Mouse (Mus musculus): ENCODE measurements at regions not wholly inside any gene's neighbourhood (a gene's known extent, or its start where the extent isn't known, plus 50 kb on each side); places are given as distances from the start of the nearest gene placed in this dataset.
A peak's percentile ranks its signal among the peaks of the same experiment; 100 is the strongest.

GRCm38 (mm10) chr14:48942882-48943281, 123.0 kb upstream of the Ap5m1 start:
- DNase-seq = no peak

DNA sequence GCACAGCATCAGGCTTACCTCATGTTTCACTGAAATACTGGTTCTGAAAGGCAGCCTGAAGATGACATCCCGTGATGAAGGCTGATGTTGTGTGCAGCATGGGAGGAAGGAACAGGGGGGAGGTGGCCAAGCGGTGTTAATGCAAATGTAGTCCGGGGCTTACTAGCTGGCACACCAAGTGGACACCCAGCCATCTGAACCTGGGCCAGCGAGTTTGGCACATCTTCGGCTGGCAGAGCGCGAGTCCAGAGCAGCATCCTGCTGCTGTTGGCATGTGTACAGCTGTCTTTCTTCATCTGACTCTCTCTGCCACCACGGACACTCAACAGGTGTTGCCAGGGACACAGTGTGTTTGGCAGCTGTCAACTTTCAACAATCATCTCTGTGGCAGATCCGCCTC, 135.0 kb upstream of the Ap5m1 start:
- no peak for DNase-seq

GRCm38 (mm10) chr14:48925870-48926269, 140.0 kb upstream of the Ap5m1 start:
- no peak for DNase-seq

- no peak for DNase-seq
Measured at GRCm38 (mm10) chr14:48909420-48909819, 156.5 kb upstream of the Ap5m1 start.

DNA sequence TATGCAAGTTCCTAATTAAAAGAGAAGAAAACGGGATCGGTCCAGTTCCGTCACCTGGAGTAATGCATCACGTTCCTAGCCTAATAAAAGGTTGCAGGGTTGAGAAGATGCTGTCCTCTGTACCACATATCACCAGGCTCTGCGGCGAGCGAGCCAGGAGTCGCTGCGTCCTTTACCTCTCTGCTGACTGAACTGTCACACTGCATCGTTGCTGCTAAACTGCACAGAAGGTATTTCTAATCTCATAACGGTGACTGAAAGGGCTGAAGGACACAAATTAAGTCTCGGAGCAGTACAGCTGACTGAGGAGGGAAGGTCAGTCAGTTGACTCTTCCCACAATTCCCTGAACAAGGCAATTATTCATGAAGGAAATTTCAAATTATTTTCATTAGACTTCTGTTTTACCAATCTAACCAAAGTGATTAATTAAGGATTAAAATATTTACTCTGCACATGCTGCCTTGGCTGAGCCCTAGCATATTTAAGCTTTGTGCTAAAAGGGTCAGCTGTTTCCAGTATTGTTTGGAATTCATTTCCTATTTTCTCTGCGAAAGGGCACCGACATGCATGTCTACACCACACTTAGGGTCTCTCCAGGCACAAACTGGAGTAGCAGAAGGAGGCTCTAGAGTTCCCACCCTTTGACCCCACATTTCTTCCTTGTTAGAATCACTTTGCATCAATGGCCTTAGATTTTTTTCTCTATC, 157.8 kb upstream of the Ap5m1 start:
- DNase-seq = no peak

DNA sequence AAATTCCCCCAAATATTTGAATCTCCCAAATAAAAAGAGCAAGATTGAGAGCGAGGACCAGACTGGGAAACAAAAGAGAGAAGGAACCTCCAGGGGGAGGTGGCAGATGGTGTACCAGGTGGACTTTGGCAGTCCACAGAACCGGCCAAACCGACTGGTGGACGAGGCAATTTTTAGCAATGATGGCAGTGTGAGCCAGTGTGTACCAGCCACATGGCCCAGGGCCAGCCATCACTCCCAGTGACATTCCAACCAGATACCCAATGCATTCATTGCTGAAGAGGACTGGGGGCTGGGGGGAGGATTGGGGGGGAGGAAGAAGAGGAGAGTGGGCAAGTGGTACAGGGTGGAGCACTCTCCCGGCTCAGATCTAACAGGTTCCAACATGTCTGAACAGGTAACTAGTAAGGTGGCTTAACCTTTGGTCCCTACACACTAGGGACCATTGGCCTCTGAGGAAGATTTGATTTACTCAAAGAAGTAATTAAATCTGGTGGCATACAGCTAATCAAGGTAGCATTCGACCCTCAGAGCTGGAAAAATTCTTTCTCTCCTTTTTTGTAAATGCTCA, 158.4 kb upstream of the Ap5m1 start:
- DNase-seq = no peak

- DNase-seq = no peak
Measured at GRCm38 (mm10) chr14:48906956-48907355, 158.9 kb upstream of the Ap5m1 start.

DNA sequence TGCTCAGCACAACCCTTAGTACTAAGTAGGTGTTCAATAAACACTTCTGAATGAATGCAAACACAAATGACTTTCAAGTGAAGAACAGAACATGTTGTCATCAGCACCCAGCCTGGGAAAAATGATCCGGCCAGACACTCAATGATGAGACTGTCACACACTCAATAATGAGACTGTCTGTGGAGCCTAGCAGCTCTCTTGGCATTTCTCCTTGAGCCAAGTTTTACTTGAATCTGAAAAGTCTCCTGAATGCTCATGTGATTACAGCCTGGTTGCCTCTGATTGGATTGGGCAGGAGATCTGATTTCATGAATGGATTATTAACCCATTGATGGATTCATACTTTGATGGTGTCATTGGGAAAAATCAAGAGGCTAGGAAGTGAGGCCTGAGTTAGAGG, 161.3 kb upstream of the Ap5m1 start:
- DNase-seq = no peak

DNA sequence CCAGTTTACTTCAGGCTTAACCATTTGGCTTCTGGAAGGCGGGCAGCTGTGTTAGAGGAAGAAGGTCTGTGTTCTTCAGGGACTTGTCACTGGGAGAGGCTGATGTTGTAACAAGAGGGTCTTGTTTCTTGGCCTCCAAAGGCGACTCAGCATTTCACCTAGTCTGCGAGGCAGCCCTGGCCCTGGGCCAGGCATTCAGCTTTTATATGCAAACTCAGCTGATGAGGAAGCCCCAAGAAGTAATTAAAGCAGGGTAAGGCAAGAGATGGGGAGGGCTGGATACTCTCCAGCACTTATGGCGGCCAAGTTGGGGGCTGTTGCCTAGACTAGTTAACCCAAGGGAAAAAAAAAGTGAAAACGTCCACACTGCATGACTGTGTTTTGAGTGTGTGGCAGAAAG, 162.4 kb upstream of the Ap5m1 start:
- DNase-seq = no peak

DNA sequence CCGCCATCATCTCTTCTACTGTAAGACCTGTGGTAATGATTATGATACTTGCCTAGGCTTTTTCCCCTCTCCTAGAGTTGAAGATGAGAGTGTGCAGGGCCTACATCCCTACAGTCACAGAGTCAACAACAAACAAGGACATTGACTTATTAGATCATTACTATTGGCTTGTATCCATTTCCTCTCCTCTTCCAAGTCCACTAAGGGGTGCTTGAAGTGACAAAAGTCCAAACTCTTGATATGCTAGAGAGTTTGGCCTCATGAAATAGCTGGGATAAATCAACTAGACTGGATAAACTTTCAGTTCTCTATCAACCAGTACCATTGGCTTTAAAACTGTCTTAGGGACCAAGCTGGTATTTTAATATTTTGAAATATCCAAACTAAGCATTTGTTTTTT, 165.7 kb upstream of the Ap5m1 start:
- DNase-seq = no peak

DNA sequence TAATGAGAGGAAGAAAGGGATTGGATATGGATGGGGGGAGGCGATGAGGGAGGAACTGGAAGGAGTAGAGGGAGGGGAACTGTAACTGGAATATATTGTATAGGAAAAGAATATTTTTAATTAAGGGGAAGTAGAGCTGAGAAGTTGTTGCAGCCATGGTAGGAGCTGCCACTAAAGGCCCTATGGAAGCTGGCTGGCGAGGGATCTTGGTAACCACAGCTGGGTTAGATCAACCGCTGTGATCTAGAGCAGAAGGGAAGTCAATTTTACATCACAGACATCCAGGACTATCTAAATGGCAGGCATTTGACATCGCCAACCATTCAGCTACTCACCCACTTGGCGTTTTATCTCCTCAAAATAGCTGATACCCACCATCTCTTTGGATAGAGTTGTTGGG, 168.8 kb upstream of the Ap5m1 start:
- no peak for DNase-seq

DNA sequence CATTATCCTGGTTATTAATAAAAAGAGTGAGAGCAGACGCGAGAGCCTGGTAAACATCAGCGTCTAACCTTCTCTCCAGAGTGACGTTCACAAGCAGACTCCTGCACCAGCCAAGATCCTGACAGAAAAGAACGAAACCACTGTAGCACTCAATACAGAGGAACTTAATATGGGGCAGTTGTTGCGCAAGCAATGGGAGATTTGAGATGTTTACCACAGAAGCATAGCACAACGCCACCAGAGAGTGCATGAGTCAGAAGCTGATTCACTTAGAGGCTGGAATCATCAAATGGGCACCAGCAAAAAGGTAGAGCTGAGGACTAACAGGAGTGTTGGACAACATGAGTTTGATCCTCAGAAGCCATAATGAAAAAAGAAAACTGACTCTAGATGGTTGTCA, 169.7 kb upstream of the Ap5m1 start:
- peak; percentile 5 to 15 for DNase-seq

DNA sequence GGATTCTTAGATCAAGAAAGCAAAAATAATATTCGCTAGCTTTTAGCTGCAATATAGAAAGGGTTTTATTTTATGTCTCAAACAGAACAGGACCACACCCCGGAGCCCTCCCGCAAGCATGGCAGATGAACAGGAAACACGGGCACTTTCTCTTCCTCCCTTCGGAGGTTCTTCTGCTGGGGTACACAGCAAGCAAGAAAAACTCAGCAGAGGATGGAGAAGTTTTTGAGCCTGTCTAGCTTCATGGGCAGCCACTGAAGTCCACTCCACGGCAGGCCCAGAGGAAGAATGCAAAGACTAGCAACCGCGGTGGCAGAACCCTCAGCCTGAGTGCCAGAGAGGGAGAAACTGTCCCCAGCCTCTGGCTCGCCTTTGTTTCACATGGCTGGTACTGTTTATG, 174.7 kb upstream of the Ap5m1 start:
- no peak for DNase-seq

DNA sequence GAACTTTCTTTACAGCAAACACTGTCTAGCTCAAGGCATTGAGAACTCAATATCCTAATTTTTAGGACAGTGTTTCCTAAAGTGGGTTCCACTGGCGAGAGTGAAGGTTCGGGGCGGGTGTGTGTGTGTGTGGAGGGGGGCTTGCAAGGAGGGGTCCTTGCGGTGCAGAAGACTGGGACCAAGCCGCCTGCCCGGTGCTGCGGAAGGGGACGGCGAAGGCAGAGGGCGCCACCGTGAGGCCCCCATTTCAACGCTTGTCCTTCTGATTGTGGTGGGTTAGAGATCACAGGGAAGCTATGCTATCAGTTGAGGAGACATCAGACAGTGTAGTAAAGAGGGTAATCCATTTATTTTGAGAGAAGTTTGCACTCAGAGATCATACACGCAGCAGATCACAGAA, 176.9 kb upstream of the Ap5m1 start:
- DNase-seq = no peak

DNA sequence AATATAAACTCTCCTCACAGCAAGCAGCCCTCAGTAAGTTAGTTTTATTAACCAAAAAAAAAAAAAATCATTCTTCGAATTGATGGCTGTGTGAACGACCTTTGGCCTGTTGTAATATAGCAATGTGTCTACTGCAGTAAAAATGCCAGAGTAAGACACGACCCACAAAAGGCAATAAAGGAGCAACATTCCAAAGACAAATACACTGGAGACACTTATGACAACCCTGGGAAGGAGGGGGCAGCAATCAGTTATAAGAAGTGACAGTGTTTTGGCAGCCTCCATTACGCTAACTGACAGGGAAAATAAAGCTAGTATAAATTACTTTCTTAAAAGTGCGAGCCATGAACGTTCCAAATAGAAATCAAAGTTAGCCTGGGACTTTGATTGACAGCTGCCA, 185.9 kb upstream of the Ap5m1 start:
- no peak for DNase-seq

GRCm38 (mm10) chr14:48877998-48878657, 187.8 kb upstream of the Ap5m1 start:
- no peak for DNase-seq

DNA sequence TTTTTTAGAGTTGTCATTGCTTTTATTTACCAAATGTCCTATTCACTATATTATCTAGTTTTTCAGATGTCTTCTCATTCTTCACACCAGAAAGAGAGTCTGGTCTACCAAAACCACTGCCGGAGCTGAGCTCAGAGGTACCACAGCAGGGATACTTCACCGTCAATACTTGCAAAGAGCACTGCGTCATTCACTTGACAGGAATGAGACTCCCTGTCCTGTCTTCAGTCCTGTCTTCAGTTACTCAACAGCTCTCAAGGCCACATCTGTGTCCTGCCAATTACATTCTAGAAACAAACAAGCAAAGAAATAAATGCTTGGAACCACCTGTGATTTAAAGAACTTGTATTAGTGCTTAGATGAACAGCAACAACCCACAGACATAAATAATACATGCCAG, 194.6 kb upstream of the Ap5m1 start:
- DNase-seq = no peak

- no peak for DNase-seq
Measured at GRCm38 (mm10) chr14:48869956-48870355, 195.9 kb upstream of the Ap5m1 start.

- DNase-seq = no peak
Measured at GRCm38 (mm10) chr14:48855453-48855852, 181.8 kb upstream of the Otx2 start.

GRCm38 (mm10) chr14:48854188-48854924, 180.7 kb upstream of the Otx2 start:
- DNase-seq = no peak

DNA sequence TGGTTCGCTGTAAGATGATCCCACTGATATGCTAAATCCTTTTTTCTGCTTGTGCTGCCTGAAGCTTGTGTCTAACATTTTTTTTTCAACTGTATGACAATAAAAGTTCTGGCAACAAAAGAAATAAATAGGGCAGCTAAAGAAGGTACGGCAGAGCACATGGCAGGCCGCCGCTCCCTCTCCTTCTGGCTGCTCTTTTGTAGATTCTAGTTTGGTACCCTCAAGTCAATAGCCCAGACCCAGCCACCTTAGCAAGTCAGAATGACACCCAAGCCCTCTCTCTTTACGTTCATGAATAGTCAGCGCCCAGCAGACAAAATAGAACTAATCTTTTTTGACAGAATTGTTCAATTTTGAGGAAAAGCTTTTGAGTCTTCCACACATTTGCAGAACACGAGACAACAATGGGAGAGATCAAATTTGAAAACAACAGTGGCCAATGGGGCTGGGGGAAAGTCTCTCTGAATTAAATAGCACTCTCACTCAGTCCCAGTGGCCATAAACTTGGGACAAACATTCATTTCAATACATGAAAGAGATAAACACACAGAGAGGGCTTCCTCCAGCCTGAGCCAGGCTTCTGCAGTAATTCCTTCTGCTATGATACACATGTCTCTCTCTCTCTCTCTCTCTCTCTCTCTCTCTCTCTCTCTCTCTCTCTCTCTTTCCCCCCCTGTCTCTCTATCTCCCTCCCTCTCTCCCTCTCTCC, 180.0 kb upstream of the Otx2 start:
- no peak for DNase-seq

- DNase-seq = no peak
Measured at GRCm38 (mm10) chr14:48852787-48853186, 179.2 kb upstream of the Otx2 start.

DNA sequence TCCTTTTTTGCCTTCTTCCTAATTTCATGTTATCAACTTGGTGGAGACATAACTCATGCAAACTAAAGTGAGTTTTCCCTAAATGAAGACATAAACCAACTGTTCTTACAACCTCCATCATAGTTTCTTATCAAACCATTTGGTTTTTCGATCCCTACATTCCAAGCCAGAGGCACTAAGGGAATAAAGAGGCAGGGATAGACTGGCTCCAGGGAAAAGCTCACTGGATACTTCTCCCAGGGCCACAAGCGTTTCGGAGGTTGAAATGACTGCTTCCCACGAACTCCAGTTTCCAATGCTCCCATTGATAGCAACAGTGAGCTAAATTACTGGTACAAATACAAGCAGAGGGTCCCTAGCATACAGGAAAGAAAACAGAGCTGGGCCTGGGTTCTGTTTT, 178.4 kb upstream of the Otx2 start:
- no peak for DNase-seq

All from lung, adult 18-20 months (tissue).